Mouse (Mus musculus): ENCODE results near the gene A630095N17Rik.

Gene A630095N17Rik

DNA sequence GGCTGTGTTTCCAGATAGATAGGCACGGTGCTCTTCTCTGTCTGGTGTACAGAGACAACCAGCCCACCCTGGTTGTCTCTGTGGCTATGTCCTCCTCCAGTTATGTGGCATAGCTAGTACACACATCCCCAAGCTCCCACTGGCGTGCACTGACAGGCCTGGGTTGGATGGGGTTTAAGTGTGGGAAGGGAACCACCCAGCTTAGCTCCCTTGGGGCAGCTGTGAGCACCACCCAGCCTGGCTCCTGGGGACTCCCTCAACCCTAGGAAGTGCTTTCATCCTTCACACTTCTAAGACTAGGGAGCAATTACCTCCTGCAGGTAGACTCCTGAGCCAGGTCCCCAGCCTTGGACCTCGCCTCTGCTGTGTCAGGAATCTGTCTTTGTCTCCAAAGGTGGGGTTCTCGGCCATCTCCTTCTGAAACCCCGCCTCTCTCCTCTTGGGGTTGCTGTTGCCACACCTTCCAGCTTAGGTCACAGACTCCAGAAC, at the start of gene A630095N17Rik:
TSS of gene A630095N17Rik (minus strand) at position 439 of the 489 bp plus-strand sequence.
- DNase-seq (ENCODE audit: low spot score): no peak

DNA sequence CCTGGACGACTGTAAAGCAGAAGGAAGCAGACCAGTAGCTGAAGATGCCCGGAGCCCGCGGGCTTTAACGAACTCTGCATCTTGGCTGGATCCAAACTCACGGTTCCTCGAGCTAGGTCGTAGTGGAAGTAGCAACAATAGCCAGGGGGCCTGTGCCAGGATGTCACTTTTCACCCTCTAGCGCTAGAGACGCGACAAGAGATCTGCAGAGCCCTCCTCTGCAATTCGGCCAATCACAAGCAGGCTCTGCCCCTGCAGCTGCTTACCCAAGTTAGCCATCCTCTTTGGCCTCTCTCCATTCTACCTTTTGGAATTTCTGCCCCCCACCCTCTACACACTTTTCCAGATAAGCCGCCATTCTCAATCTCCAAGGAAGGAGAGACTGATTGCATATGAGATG, 46.3 kb upstream of the A630095N17Rik start, which contains the start of gene Resp18:
TSS of gene Resp18 (minus strand) at position 188 of the 400 bp plus-strand sequence.
- no peak for DNase-seq (ENCODE audit: low spot score)

DNA sequence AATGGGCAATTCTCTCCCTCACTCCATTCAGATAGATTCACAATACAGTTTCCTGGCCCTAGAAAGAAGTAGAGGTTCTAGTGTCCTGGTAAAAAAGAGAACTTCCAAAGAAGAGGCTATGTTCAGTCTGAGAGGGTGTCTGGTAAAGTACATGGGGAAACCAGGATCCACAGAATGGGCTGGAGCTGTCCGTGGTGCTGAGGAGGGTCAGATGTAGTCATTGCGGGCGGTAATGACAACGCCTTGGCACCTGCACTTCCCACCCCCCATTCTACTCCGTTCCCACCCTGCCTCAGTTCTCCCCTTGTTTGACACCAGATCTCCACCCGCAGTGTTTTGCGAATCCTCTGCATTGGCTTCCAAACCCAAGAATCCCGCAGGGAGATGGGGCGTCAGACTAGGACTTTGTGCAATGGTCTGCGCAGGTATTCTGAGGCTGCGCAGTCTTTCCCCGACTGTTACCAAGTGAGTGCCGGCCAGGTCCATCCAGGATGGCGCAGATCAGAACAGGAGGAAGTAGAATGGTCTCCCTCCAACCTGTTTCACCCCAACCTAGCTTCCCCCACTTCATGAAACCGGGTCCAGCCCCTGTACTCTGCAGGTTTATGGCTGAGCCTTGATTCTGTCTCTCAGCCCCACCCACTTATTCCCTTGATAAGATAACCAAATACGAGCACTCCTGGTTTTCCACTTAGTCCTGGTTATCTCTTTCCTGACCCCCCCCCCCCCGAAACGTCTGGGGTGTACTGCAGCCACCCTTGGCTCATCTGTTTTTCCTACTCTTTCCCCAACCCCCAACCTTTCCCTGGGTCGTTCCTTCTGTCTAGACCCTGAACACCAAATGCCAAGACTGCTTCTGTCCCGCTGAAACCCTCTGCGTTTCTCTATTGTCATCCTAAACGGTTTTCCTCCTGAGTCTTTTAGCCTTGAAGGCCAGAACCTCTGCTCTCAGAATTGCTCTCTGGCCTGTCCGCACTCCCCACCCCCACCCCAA, 45.6 kb upstream of the A630095N17Rik start:
- peak; percentile 57 for DNase-seq (ENCODE audit: low spot score)

DNA sequence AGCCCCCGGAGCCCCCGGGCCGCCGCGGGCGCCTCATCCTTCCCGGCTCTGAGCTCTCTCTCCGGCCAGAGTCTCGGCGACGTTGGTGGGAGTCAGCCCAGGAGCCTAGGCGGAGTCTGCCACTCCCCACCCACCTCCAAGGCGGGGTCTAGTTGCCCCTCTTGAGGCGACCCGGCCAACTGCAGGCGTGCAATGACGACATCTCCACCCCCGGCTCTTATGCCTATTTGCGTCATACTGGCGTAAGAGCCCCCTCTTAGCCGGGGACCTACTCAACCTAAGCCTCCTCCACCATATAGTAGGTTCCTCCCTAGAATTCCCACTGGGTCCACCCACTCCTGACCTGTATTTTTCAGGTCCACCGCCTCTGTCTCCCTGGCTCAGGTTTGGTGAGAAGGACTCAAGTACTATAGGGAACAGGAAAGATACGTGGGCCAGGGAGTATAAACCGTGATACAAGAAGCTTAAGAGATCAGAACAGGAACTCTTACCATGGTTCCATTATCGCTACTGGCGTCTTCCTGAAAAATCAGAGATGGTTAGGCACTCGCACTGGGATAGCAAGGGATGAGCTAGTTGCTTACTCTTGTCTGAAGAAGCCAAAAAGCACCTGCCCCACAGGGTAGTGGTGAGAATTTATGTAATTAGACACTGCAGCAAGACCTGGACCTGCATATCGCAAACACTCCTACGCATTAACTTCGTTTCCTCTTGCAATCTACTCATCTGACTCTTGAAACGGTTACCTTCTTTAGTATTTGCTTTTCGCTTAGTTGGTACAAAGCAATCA, 32.4 kb upstream of the A630095N17Rik start, which contains the start of gene Ptprn:
TSS of gene Ptprn (minus strand) at position 412 of the 790 bp plus-strand sequence.
- no peak for DNase-seq (ENCODE audit: low spot score)

DNA sequence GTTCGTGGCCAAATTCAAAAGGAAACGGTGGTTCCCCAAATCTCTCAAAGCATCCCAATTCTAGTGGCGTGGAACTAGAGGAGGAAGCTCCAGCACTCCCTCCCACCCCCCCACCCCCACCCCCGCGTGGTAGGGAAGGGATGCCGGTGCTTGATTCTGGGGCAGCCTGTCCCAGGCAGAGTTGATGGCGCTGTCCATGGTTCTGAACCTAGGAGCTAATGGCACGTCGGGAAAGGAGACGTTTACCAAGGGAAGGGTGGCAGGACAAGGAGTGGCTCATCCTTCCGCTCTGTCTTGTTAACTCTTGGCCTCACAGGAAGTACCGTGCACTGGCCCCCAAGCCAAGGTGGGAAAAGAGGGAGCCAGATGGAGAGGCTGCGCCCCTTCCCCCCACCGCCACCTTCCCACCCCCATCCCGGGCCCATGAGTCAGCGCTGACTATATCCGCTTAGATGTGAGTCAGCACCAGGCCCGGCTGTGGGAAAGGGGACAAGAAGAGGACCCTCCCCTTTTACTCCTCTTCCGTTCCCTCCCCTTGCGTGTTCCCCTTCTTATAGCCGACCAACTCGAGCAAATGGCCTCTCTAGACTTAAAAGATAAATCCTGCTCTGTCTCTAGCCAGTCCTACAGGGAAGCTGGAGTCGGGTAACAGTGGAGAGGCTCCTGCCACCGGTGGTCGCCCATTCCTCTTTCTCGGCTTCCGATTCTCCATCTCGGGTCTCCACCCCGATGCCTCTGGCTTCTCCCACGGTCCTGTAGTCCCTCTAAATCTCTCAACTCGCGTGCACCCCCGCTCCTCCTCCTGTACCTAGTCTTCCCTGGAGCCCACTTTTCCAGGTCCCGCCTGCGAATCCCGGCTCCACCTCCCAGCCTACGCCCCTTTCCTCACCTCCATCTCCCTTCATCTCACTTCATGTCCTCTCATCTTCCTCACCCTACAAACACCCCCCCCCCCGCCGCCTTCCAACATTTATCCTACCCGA, 31.4 kb upstream of the A630095N17Rik start:
- peak; percentile 36 for DNase-seq (ENCODE audit: low spot score)

DNA sequence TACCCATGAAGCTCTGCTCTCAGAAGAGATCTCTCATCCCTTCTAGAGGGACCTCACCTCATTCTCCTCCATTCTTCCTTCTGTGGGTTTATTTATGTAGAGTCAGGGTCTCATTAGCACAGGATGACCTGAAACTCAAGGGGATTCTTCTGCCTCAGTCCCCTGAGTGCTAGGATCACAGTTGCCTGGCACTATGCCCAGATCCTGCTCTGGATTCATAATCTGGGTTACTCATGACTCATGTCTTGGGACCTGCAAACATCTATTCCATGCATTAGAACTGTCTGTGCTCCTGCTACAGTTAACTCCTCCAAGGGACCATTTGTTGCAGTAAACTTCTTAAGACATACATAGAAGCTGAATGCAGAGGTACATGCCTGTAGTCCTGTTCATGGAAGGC, 29.4 kb upstream of the A630095N17Rik start:
- no peak for DNase-seq (ENCODE audit: low spot score)

DNA sequence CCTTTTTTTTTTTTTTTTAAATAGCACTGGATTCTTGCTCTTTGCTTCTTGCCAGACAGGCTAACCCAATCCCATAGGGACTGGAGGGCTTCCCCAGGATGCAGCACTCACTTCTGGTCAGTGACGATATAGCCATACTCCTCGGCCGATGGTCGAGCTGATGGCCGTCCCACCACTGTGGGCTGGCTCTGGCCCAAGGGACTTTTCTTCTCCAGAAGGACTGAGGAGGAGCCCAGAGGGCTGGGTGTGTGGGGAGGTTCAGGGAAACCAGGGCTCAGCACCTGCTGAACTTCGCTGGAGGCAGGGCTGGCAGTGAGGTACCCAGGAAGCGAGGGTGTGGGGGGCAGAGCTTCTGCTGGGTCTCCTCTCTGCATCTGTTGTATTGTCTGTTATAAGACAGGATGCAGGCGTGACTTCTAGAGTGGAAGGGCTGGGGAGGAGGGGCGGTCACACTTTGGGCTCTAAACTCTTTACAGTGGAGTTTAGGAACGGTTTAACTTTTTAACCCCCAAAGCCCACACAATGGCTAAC, 23.7 kb upstream of the A630095N17Rik start:
- DNase-seq (ENCODE audit: low spot score): no peak

DNA sequence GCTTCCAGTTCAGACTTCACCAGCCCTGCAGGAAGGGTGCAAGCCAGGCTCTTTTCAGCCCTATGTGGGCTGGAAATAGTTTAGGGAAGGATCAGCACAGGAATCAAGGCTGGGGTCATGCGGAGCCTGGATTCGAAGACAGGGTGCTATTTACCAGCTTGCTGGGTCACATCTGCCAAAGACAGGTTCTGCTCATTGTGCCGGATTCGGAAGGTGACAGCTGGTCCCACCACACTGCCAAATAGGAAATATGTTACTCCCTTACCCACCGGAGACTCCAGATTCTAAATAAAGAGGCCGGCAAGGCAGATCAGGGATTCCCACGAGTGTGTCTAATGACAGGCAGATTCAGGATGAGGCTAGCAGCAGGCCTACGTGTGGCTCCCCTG, 22.7 kb upstream of the A630095N17Rik start:
- DNase-seq (ENCODE audit: low spot score): no peak

DNA sequence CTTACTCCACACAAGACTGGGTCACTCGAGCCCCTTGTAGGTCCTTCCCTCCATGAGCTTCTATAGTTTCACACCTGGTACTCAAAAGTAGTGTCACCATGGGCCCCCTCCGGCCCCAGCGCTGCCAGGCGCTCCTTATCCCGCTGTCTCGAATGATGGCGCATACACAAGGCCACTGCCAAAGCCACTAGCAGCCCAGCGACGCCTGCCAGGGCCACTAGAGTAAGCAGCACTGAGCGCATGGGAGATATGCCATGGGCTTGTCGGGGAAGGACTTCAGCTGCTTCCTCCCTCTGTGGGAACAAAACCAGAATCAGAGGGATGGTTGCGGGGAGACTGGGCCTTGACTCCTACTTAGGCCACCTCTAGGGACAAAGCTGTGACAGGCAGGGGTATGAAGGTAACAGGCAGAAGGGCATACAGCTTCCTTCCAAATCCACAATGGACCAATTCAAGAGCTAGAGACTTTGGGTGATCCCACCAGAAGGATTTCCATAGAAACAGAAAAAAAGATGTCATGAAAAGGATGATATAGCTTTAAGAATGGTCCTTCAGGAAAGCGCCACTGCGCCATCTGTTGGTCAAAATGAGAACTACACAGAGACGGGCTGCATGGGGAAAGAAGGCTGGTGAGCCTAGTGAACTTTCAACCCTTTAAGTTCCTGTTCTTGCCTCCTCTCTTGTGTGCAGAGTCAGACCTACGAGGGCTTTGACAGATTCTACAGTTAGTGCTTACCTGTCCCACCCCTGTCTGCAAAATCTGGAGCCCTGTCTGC, 22.1 kb upstream of the A630095N17Rik start:
- peak; percentile 48 for DNase-seq (ENCODE audit: low spot score)

DNA sequence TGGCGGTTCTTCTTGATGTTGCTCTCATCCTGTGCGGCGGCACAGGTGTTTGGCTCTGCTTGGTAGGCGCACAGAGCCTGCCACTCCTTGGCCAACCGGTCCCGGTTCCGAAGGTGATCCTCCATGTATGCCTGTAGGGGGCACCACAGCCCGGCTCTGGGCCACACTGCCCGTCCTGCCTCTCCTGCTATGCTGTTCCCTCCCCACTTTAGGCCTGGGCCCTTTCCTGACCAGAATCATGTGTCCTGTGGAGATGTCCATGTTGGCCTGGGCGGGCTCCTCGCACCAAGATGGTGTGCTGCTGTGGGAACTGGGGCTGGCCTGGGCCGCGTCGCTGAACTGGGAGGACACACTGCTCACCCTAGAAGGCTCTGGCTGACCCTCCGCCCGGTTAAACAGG, 21.1 kb upstream of the A630095N17Rik start:
- no peak for DNase-seq (ENCODE audit: low spot score)

DNA sequence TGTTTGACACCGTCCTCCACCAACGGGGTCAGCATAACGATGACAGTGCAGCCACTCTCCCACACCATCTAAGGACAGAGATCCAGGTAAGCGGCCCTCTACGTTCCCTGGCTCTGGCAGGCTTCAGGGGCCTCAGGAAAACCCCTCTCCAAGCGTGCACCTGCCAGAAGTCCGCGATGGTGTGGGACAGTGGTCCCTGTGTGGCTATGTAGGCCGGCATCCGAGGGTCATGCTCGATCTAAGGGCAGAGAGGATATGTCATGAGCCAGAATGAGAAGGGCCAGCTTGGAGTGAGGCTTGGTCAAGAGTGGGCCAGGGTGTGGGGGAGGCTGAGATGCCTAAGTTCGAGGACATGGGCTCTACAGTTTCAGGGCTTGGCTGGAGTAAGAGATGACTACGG, 20.4 kb upstream of the A630095N17Rik start:
- no peak for DNase-seq (ENCODE audit: low spot score)

DNA sequence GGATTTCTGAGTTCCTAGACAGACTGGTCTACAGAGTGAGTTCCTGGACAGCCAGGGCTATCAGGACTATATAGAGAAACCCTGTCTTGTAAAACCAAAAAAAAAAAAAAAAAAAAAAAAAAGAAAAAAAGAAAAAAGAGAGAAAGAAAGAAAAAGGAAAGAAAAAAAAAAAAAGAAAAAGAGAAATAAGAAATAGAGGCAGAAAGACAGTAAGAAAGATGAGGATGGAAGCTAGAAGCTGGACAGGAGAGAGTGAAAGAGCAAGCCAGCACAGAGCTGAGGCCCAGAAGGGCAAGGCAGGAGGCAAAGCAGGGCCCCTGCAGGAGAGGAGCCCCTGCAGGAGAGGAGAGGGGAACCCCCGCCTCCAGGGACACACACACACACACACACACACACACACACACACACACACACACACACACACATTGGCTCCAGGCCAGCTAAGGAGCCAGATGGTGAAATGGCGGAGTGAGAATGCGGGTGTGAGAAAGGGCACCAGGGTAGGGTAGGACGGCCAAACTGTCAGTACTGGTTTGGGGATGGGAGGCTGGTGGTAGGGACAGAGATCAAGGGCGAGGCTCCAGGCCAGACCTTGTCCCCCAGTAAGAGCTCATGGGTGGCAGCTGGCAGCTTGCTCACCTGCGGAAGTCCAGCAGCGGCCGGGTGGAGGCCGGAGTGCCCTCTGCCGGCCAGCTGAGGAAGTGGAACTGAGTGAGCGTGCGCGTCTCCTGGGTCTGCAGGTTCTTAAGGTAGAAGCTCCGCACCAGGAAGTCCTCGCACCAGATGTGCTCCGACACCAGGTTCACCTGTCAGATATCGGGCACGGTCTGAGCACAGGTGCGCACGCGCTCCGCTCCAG, 19.4 kb upstream of the A630095N17Rik start:
- DNase-seq (ENCODE audit: low spot score): peak; percentile 42

DNA sequence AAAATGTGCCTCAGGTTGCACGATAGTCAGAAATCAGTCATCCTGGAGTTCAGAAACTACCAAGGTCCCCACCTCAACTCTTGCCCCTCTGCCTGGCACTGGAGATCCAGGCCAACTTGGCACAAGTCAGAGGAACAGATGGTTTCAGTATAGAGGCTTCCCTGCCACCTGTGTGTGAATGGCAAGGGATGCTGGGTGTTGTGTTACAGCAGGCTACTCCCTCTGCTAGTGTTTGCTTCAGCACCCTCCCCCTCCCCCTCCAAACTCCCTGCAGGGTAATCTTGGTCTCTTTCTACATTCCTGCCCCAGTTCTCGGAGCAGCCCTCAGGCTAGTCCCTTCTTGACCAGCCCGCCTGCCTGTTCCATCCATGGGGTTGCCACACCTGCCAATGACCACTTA, 18.6 kb upstream of the A630095N17Rik start:
- DNase-seq (ENCODE audit: low spot score): no peak

DNA sequence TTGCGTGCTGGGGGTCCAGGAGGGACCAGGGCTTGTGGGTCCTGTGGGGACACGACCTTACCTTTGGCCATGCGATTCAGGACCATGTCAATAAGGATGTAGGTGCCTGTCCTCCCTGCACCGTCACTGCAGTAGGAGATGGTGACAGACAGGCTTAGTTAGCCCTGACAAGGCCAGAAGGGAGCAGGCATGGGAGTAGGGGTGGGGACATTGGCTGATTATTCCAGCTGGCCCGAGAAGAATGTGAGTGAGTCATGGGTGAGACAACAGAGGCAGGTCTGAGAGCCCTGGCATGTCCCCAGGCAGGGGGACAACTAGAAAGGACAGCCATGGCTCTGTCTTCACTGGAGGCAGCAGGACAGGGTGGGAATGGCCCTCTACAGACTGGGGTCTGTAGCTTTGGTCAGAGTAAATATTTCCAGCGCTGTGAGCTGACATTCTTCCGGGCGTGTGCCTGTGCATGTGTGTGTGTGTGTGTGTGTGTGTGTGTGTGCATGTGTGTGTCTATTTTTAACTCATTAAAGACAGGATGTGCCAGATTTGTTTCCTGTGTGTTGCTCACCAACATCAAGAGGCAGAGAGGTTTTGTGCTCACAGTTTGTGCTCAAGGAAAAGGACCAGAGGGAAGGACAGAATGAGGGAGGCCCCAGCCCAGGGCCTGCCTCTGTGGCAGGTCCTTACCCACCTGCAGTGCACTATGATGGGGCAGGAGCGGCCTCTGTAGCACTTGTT, 16.3 kb upstream of the A630095N17Rik start:
- no peak for DNase-seq (ENCODE audit: low spot score)

DNA sequence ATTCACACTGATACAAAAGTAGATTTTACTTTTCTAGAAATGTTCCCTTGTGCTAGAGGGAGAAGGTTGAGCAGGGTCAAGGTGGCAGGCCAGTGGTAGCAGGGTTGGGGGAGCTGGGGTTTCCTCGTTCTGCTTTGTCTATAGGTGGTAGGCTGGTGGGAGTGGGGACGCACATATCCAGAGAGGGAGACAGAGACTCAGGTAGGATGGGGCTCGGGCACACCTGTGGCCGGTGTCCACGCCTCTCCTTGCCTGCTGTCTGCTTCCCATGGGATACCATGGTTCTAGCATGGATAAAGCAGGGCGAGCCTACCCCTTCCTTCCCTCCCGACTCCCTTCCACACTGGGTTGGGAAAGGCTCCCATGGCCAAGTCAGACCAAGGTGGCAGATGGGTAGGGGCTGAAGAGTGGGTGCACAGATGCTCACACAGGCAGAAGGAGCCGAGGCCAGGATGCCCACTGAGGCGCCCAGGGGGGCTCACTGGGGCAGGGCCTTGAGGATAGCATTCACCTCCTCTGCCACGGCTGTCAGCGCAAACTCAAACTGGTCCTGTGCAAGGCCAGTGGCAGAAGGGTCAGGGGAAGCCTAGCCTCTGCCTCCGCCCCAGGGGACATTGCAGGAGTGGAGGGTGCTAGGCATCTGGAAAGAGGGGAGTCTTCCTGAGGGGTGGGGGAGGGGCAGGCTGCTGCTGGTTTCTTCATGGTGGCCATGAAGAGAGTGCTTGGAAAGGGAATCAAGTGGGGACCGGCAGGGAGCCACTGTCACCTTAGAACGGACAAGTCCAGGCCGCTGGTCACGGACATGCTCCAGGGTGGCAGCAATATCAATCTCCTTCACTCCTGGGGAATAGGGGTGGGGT, 15.4 kb upstream of the A630095N17Rik start:
- no peak for DNase-seq (ENCODE audit: low spot score)

DNA sequence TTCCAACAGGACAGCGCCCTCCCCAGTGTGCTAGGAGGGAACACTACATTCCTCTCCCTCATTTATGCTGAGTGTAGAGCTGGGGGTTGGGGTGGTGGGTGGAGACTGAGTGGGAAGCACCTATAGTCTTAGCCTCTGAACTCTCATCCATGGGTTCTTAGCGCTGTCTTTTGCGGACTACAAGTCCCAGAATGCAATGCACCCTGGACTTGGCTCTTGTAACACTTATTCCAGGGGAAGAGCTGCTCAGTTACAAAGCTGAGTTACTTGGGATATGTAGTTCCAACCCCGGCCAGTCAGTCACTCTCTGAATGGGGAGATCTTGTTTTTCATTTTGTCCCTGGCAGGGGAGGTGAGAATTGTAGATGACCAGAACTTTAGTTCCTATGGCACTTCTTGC, 12.9 kb upstream of the A630095N17Rik start:
- no peak for DNase-seq (ENCODE audit: low spot score)

DNA sequence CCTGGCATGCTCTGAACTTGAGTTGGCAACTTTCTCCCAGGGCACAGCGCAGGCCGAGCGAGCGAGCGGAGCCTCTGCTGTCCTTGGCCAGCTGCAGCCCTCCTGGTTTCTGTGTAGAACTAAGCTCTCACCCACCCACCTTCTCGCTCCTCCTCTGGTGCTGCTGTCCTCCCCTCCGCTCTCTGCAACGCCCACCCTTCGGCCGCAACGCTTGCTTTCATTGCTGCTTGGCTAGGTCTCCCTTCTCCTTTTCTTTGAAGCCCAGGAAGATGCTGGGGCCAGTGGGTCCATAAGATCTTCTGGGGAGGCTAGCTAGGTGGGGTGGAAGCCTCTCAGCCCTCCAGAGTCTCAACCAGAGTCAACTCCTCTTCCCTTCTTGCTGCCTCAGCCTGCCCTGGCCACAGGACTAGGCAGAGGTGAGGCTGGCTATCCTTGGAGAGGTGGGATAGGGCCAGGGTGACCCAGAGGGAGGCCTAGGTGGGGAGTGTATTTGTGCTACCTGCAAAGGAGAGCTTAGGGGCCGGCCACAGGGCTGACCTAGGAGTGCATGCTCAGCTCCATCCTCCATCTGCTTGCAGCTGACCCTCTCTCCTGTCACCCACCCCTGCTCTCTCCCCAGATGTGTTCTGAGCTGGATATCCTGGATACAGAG, 12.4 kb upstream of the A630095N17Rik start:
- DNase-seq (ENCODE audit: low spot score): no peak

All from ovary, postnatal 10 days (tissue).